Mouse (Mus musculus): Measurements from ENCODE around the gene Zc3h4.

DNA sequence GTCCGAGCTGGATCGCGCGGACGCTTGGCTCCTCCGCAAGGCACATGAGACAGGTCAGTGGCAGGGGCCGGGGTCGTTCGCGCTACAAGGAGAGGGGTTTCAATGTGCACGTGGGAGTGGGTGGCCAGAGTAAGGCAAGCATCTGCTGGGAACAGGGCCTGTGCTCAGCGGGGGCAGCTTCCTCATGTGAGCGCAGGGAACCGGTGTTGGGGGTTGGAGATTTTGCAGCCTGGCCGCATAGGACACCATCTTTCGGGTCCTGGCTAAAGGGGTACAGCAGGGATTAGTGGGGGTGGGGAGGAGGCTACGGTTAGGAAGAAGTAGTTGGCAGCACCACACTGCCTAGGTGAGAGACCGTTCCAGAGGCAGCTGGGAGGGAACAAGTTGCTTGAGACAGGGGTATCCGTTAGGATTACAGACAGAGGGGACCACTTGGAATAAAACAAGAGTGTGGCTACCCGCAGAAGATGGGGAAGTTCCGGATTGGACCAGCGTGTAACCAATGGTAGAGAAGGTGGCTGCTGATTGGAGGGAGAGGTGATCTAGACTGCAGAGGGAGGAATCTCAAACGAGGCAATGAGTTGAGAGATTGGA is 52.5 kb downstream of the Zc3h4 start:
- TF ChIP-seq CTCF (IDR thresholded peaks at IDR 0.05; ENCODE audit: low read depth) (no peak), EP300 (IDR thresholded peaks at IDR 0.05; ENCODE audit: low read depth) (no peak)

Measured in liver, postnatal 0 days (tissue).